Mouse (Mus musculus) ovary, postnatal 36 days (tissue): Measurements from ENCODE around the gene Supt3.

Experiments used
- DNase-seq: peaks from one replicate; pipeline ENCODE4 v3.0.0; 2022; ENCODE audit warnings: low spot score, mixed read lengths

Supt3 gene

GRCm38 (mm10) chr17:44776738-44777270, at the start of gene Supt3:
Gene Supt3, plus strand, starts transcription at chr17:44777152.
- peak; percentile 98 for DNase-seq

GRCm38 (mm10) chr17:44727675-44728074, 49.3 kb upstream of the Supt3 start:
- no peak for DNase-seq

GRCm38 (mm10) chr17:44728464-44728863, 48.5 kb upstream of the Supt3 start:
- no peak for DNase-seq

GRCm38 (mm10) chr17:44733544-44734310, 43.2 kb upstream of the Supt3 start:
- DNase-seq, result no peak

GRCm38 (mm10) chr17:44734501-44735222, 42.3 kb upstream of the Supt3 start:
- peak; percentile 41 for DNase-seq

- peak; percentile 22 for DNase-seq
These were observed 41.5 kb upstream of the Supt3 start for GRCm38 (mm10) chr17:44735223-44735990.

- DNase-seq, result peak; percentile 75
These were observed 40.9 kb upstream of the Supt3 start for GRCm38 (mm10) chr17:44735991-44736561.

GRCm38 (mm10) chr17:44737275-44738120, 39.5 kb upstream of the Supt3 start:
- peak; percentile 16 for DNase-seq

GRCm38 (mm10) chr17:44738121-44738637, 38.8 kb upstream of the Supt3 start:
- DNase-seq, result no peak

GRCm38 (mm10) chr17:44742246-44742645, 34.7 kb upstream of the Supt3 start:
- no peak for DNase-seq

GRCm38 (mm10) chr17:44743780-44744179, 33.2 kb upstream of the Supt3 start:
- no peak for DNase-seq

GRCm38 (mm10) chr17:44745378-44745777, 31.6 kb upstream of the Supt3 start:
- DNase-seq, result no peak

GRCm38 (mm10) chr17:44766318-44766717, 10.6 kb upstream of the Supt3 start:
- DNase-seq, result no peak

GRCm38 (mm10) chr17:44766975-44767374, 10.0 kb upstream of the Supt3 start:
- DNase-seq, result no peak

- no peak for DNase-seq
These were observed 9.6 kb upstream of the Supt3 start for GRCm38 (mm10) chr17:44767375-44767774.

GRCm38 (mm10) chr17:44768522-44768921, 8.4 kb upstream of the Supt3 start:
- no peak for DNase-seq

GRCm38 (mm10) chr17:44770871-44771270, 6.1 kb upstream of the Supt3 start:
- DNase-seq, result no peak

GRCm38 (mm10) chr17:44772576-44772975, 4.4 kb upstream of the Supt3 start:
- no peak for DNase-seq

- DNase-seq, result peak; percentile 73
These were observed 419 bp downstream of the Supt3 start for GRCm38 (mm10) chr17:44777337-44777804.

- no peak for DNase-seq
These were observed 1.2 kb downstream of the Supt3 start for GRCm38 (mm10) chr17:44778141-44778540.

GRCm38 (mm10) chr17:44780353-44780752, 3.4 kb downstream of the Supt3 start:
- DNase-seq, result no peak
